Mouse (Mus musculus) G1E (cell line): ENCODE results near the gene Rabgap1. TPM values are rescaled to one million over a fixed set of nuclear protein-coding genes. Genes with fewer than 3 reads are reported as not detected.

Experiments used
- ATAC-seq: 2 replicates; pipeline ENCODE4 v1.8.0; 2016; ENCODE audit warnings: mild to moderate bottlenecking; ENCODE audit not compliant: insufficient number of reproducible peaks, poor library complexity, low FRiP score, severe bottlenecking; ENCODE audit errors: extremely low read depth
- DNase-seq: peaks from one replicate; pipeline ENCODE4 v3.0.0; 2012; ENCODE audit warnings: low spot score
- H3K27me3 ChIP-seq: 2 replicates; pipeline ENCODE4 v1.6.1; 2012; ENCODE audit warnings: mild to moderate bottlenecking, low read length, inconsistent platforms; ENCODE audit not compliant: insufficient read depth
- H3K36me3 ChIP-seq: replicated peaks from 2 replicates; pipeline ENCODE3; 2012; ENCODE audit warnings: mild to moderate bottlenecking, inconsistent platforms
- H3K4me1 ChIP-seq: 2 replicates; pipeline ENCODE4 v1.6.1; 2012; ENCODE audit warnings: low read depth, low read length, inconsistent platforms, mixed read lengths; ENCODE audit not compliant: insufficient read depth
- H3K4me3 ChIP-seq: 2 replicates; pipeline ENCODE4 v1.5.1; 2012; ENCODE audit warnings: low read depth, mild to moderate bottlenecking, inconsistent platforms, low read length, moderate library complexity, mixed read lengths
- H3K9me3 ChIP-seq: replicated peaks from 2 replicates; pipeline ENCODE4 v1.6.1; 2012; ENCODE audit warnings: inconsistent platforms
- CTCF ChIP-seq: IDR thresholded peaks from 2 replicates; pipeline ENCODE4 v1.5.1; 2012; ENCODE audit warnings: low read depth, low read length, inconsistent platforms, mixed read lengths
- GATA1 ChIP-seq: IDR thresholded peaks from 2 replicates; pipeline ENCODE4 v1.6.1; 2012; ENCODE audit warnings: borderline replicate concordance, low read length, inconsistent platforms, mixed read lengths
- GATA2 ChIP-seq: IDR thresholded peaks from 2 replicates; pipeline ENCODE4 v1.6.1; 2012; ENCODE audit warnings: low read depth, low read length, inconsistent platforms, borderline replicate concordance
- POLR2AphosphoS5 ChIP-seq: IDR thresholded peaks from 2 replicates; pipeline ENCODE4 v1.6.1; 2012; ENCODE audit warnings: low read depth, low read length, inconsistent platforms; ENCODE audit not compliant: insufficient replicate concordance
- TAL1 ChIP-seq: conservative IDR thresholded peaks from 2 replicates; pipeline ENCODE4 v1.6.1; 2012; ENCODE audit warnings: low read depth, low read length, inconsistent platforms, mixed read lengths
- polyA plus RNA-seq: library from polyadenylated mRNA; stranded (reverse); fragments of >175 nt; gene quantifications from 2 replicates; pipeline ENCODE4 v1.2.3, GENCODE M21; 2012
- total RNA-seq, 2 experiments: library from RNA; stranded (forward) in 1 of 2; stranded (reverse) in 1 of 2; fragments of 200-1000 nt in 1 of 2; fragments of >200 nt in 1 of 2; fragmentation: Nextera tagmentation in 1 of 2; gene quantifications; 2 replicates each; pipeline ENCODE4 v1.2.3; 2014 to 2017

The Rabgap1 gene
- total and polyA plus RNA-seq, 3 experiments = 4.3 to 101 (median 76.2) TPM

- no peaks in the 10 kb centered on the region for H3K27me3 ChIP-seq
- no peaks in the 10 kb centered on the region for H3K9me3 ChIP-seq
- no peak for TF ChIP-seq TAL1
- TF ChIP-seq CTCF = no peak
- no peak for TF ChIP-seq POLR2AphosphoS5
- no peak for TF ChIP-seq GATA2
- no peak for TF ChIP-seq GATA1
- H3K36me3 ChIP-seq = peaks cover 31% of the 10 kb centered on the region
- DNase-seq (peak; percentile 50), ATAC-seq (peak; percentile 81)
- peak overlapping the region; percentile 96 for H3K4me3 ChIP-seq
- H3K4me1 ChIP-seq = peaks cover 31% of the 10 kb centered on the region
Observed at GRCm38 (mm10) chr2:37430593-37431464, 12.2 kb upstream of the Rabgap1 start.

GRCm38 (mm10) chr2:37431609-37432008 lies 11.5 kb upstream of the Rabgap1 start:
- DNase-seq (no peak), ATAC-seq (no peak)
- TF ChIP-seq GATA1 (no peak), TAL1 (no peak), CTCF (no peak), GATA2 (no peak)
- Histone ChIP-seq H3K4me1 (peaks cover 36% of the 10 kb centered on the region), H3K27me3 (no peaks in the 10 kb centered on the region), H3K4me3 (peak overlapping the region; percentile 96), H3K36me3 (peaks cover 39% of the 10 kb centered on the region), H3K9me3 (no peaks in the 10 kb centered on the region)

GRCm38 (mm10) chr2:37451667-37452375 lies 8.7 kb downstream of the Rabgap1 start:
- peak overlapping the region; percentile 82 for H3K4me3 ChIP-seq
- H3K9me3 ChIP-seq = no peaks in the 10 kb centered on the region
- peaks cover 28% of the 10 kb centered on the region for H3K4me1 ChIP-seq
- no peak for TF ChIP-seq POLR2AphosphoS5
- TF ChIP-seq CTCF = no peak
- TF ChIP-seq GATA2 = no peak
- no peak for TF ChIP-seq TAL1
- TF ChIP-seq GATA1 = no peak
- peaks cover 16% of the 10 kb centered on the region for H3K36me3 ChIP-seq
- ATAC-seq (peak; percentile 88), DNase-seq (peak; percentile 96)
- no peaks in the 10 kb centered on the region for H3K27me3 ChIP-seq

- peak overlapping the region; percentile 82 for H3K4me3 ChIP-seq
- ATAC-seq = no peak
- H3K36me3 ChIP-seq = peaks cover 12% of the 10 kb centered on the region
- no peaks in the 10 kb centered on the region for H3K9me3 ChIP-seq
- TF ChIP-seq GATA1 = no peak
- no peak for TF ChIP-seq TAL1
- TF ChIP-seq CTCF = no peak
- no peak for TF ChIP-seq POLR2AphosphoS5
- TF ChIP-seq GATA2 = no peak
- H3K4me1 ChIP-seq = peaks cover 28% of the 10 kb centered on the region
- no peaks in the 10 kb centered on the region for H3K27me3 ChIP-seq
- no peak for DNase-seq
Observed at GRCm38 (mm10) chr2:37452376-37452760, 9.3 kb downstream of the Rabgap1 start.

- H3K9me3 ChIP-seq = peaks cover 4% of the 10 kb centered on the region; the same call in 1 of the 2 replicates
- no peaks in the 10 kb centered on the region for H3K27me3 ChIP-seq
- no peak overlapping the region for H3K4me3 ChIP-seq
- peaks cover 10% of the 10 kb centered on the region for H3K36me3 ChIP-seq
- no peak for ATAC-seq
- no peak for TF ChIP-seq CTCF
- no peak for TF ChIP-seq TAL1
- TF ChIP-seq GATA2 = no peak
- no peak for TF ChIP-seq POLR2AphosphoS5
- no peak for TF ChIP-seq GATA1
- no peak for DNase-seq
- peaks cover 4% of the 10 kb centered on the region; the same call in 1 of the 2 replicates for H3K4me1 ChIP-seq
Observed at GRCm38 (mm10) chr2:37460707-37461106, 17.6 kb downstream of the Rabgap1 start.

GRCm38 (mm10) chr2:37466266-37466665 lies 23.2 kb downstream of the Rabgap1 start:
- ATAC-seq = no peak
- Histone ChIP-seq H3K36me3 (peaks cover 16% of the 10 kb centered on the region), H3K4me3 (no peak overlapping the region), H3K4me1 (0 out of 2 replicates have a peak, but pooled peaks cover 5% of the 10 kb centered on the region), H3K27me3 (no peaks in the 10 kb centered on the region), H3K9me3 (no peaks in the 10 kb centered on the region)
- no peak for DNase-seq
- no peak for TF ChIP-seq CTCF
- no peak for TF ChIP-seq GATA2
- no peak for TF ChIP-seq POLR2AphosphoS5
- TF ChIP-seq TAL1 = no peak
- no peak for TF ChIP-seq GATA1
